Mouse (Mus musculus): Measurements from ENCODE around the gene Btd.

Gene Btd

DNA sequence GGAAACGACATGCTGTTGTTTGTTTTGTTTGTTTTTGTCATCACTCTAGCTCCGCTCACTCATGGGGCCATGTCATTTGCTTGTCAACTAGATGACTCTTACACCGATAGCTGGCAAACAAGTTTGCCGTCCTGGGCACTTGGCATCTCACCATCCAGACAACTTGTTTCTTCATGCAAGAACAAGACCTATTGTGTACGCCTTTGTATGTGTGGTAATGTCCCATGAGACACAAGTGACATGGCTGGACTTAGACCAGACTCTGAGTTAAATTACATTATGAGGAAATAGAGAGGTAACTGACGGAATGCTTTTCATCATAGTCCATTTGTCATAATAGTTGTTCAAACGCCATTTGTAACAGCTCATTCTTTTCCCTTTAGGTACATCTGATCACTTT is 5.1 kb downstream of the Btd start:
- no peak for DNase-seq (ENCODE audit: low spot score)

DNA sequence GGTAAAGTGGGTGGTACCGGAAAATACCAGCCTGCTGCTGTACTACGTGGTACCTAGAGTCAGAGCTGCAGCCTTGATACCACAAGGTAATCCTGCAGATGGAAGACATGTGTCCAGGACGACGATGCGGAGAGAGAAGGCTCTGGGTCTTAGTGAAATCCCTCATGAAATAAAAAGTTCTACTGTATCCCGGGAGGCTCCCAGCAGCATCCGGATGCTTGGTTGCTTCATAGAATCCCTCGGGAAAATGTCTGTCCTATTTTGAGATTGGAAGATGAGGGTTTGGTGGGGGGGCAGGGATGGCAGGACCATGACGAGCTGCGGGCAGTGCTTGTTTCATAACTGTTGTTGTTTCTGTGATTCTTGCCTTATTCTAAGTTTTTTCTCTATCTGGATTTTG is 7.2 kb downstream of the Btd start:
- no peak for DNase-seq (ENCODE audit: low spot score)

DNA sequence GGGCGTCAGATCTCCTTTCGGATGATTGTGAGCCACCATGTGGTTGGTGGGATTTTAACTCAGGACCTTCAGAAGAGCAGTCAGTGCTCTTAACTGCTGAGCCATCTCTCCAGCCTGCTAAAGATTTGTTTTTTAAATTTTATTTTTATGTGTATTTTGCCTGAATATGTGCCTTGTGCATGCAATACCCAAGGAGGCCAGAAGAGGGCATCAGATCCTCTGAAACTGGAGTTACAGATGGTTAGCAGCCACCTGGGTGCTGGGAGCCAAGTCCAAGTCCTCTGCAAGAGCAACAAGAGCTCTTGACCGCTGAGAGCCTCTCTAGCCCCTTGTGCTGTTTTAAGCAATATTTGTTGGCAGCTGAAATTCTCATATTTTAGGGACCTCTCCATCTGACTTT is 9.5 kb downstream of the Btd start:
- DNase-seq (ENCODE audit: low spot score): no peak

GRCm38 (mm10) chr14:31651206-31651605 is 10.4 kb downstream of the Btd start:
- DNase-seq (ENCODE audit: low spot score): no peak

DNA sequence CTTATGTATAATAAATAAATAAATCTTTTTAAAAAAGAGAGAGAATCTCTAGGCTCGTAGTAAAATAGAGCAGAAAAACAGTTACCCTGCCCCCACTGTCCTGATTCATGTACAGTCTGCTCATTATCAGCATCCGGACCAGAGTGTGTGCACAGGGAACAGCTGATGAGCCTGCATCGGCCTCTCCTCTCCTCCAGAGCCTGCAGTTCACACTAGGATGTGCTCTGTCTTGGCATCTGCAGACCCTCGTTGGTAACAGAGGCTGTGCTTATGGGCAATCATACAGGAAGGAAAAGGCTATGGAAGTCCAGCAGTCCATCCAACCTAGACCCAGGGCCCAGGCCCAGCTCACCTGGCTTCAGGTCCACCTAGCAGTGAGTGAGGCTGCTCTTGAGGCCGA is 11.3 kb downstream of the Btd start:
- no peak for DNase-seq (ENCODE audit: low spot score)

DNA sequence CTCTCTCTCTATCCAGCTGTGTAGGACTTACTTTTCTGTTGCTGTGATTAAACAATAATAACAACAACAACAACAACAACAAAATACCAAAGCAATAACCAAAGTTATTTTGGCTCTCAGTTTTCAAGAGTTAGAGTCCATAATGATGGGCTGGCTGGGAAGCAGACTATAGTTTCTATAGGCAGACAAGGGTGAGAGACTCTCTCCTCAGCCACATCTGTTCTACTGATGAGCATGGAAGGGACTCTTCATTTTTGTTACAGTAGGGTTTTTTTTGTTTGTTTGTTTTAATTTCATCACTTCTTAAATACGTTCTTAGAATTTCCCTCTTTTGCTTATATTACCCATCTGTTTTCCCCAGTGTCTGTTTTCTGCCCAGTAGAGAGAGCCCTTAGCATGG is 11.8 kb downstream of the Btd start:
- no peak for DNase-seq (ENCODE audit: low spot score)

GRCm38 (mm10) chr14:31653101-31653875 is 12.5 kb downstream of the Btd start:
- no peak for DNase-seq (ENCODE audit: low spot score)

DNA sequence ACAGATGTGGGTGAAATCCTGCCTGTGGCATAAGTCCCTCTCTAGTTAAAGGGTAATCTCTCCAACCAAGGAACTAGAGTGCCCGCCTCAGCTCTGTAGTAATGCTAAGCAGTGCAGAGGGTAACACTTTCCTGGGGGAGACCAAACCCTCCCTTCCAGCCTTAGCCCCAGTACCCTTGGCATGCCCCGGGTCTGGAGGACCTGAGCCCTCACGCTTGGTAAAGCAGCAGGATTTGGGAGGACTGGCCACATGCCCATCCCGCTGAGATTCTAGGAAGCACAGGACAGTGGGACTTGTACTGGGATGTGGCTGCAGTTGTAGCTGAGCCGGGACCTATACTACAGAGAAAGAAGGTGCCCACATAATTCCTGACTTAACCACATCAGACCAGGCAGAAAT is 14.0 kb downstream of the Btd start:
- DNase-seq (ENCODE audit: low spot score): no peak

DNA sequence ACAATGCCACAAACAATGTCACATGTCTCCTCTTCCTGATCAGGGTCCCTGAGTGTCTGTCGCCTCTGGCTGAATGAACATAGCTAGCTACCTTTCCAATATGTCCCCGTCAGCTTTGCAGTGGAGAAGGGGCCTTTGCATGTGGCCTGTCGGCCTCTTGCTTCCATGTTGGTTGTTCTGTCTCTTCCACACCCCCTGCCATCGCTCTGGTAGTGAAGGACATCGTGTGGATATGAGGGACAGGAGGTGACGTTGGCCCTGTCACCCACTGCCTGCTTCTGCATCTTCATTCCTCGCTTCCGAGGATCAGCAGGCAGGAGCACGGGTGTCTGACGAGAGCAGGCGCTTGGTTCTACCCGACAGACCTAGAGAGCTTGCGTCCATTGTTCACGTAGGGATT is 14.6 kb downstream of the Btd start:
- no peak for DNase-seq (ENCODE audit: low spot score)

GRCm38 (mm10) chr14:31656386-31656785 is 15.6 kb downstream of the Btd start:
- no peak for DNase-seq (ENCODE audit: low spot score)

DNA sequence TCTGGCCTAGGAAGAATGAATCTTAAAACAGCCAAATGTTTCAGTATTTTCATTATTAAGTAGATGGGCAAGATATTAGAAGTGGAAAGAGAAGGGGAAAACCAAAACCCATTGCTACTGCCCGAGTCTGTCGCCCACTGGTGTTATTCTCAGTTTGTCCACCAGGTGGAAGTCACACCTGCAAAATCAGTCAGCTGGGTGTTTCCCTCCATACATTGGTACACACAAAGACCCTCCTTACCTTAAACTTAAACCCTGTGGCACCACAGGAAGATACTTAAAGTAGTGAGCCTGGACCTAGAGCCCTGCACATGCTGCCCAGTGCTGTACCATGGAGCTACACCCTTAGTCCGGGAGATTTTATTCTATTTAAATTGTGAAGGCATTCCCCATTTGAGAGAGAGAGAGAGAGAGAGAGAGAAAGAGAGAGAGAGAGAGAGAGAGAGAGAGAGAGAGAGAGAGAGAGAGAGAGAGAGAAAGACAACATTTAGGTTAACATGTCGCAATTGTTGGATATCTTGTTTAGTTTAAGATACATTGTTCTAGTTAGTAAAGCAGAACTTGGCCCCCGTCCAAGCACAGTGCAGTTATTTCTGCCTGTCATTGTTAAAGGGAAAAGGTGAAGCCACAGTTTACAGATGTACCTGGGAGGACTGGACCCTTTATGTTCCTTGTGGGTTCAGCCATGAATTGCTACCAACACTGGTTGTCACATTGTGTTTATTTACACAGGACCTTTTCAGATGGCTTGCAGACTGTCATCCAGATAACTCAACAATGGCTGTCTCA is 16.2 kb downstream of the Btd start:
- no peak for DNase-seq (ENCODE audit: low spot score)

- no peak for DNase-seq (ENCODE audit: low spot score)
Measured at GRCm38 (mm10) chr14:31658126-31658680, 17.4 kb downstream of the Btd start.

DNA sequence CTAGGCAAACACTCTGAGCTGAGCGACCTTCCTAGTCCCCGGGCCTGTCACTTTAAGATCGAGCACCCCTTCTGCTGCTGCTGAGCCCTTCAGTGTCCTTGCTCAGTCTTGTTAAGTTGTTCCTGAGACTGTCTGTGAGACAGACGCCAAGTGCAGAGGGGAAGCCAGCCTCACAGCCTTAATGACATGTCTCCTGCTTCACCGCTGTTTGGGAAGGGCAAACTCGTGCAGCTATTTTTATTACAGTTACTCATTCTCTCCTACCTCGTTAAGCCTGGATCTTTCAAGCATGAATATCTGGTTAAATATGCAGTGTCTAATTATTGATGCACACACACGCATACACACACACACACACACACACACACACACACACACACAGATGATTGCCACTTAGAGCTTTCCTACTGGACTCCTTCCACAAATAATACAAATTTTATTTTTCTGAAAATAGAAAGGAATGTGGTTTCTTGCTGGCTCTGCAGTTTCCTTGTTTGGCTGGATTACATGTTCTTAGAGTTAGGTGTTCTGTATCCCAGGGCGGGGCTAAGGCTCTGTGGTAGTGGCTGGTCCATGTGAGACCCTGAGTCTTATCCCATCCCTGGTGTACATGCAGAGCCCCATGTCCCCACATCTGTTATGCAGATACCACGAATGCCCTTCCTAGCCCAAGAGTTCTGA is 18.8 kb downstream of the Btd start:
- DNase-seq (ENCODE audit: low spot score): no peak

DNA sequence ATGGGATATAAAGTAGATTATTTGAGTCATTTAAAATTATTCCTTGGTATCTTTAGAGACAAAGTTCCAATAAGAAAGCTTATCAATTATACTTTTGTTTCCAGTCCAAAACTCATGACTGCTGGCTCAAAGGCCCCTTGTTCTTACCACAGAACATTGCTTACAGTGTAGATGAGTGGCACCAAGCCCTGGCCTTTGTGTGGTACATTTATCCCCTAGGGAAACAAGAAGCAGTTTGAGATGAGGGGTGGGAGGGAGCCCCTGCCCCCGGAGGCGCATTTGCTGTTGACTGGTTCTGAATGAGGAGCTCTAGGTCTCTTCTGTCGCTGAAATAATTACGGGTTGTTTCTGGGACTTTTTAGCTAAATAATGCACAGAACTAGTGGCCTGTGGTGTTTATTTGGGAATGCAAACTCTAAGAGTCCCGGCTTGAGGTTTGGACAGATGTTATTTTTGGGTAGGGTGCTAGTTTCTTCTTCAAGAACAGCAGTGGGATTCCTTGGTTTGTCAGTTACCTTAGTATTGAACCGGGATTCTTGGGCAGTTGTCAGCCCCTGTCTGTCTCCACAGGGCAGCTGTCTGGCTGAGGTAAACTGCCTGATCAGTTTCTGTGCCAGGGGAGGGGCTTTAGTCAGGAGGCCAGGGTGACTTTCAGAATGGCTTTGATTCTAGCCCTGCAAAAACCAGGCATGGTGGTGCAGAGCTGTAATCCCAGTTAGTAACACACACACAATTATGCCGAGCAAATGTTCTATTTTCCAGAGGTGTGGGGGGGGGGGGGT is 19.7 kb downstream of the Btd start:
- DNase-seq (ENCODE audit: low spot score): no peak

DNA sequence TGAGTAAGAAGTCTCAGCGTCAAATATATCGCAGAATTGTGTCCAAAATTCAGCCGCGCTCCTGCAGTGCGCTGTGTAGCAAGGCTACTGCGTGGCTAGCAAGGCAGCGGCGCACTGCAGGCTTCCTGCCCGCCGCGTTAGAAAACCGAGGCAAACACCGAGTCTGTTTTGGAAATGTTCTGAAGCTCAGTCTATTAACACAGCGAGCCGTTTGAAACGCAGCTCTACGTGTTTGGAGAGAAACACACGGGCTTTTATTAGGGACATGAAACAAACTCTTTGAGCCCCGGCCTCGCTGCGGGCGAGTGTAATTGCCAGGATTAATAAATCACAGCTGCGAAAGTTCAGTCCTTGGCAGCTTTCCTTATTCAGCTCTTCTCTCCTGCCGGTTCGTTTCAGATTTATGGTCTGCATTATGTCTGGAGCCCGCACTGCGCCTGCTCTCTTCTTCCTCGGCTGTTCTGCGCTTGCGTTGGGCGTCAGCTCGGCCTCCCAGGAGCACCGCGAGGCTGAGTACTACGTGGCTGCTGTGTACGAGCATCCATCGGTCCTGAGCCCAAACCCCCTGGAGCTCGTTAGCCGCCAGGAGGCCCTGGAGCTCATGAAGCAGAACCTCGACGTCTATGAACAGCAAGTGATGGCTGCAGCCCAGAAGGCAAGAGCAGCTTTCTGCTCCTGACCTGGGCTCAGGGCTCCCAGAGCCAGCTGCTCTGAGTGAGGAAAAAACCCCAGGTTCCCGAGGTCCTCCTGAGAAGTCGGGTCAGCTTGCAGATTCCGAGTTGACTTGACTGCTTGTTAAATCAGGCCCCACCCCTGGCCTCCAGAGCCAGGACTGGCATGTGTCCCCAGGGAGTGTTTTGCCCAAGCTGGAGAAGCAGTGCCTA is 21.1 kb downstream of the Btd start:
- DNase-seq (ENCODE audit: low spot score): peak; percentile 84

- DNase-seq (ENCODE audit: low spot score): no peak
Measured at GRCm38 (mm10) chr14:31662555-31663211, 21.9 kb downstream of the Btd start.

GRCm38 (mm10) chr14:31663376-31664099 is 22.7 kb downstream of the Btd start:
- DNase-seq (ENCODE audit: low spot score): no peak

GRCm38 (mm10) chr14:31664100-31664902 is 23.5 kb downstream of the Btd start:
- DNase-seq (ENCODE audit: low spot score): no peak
